Mouse (Mus musculus) MEL (cell line): ENCODE measurements around the gene Coq10a.

Experiments
- CTCF ChIP-seq, 3 experiments: IDR thresholded peaks in 2 of 3; conservative IDR thresholded peaks in 1 of 3; 2 replicates each; pipeline ENCODE4 v1.5.1; 2011 to 2012; ENCODE audit warnings: low read length in 3 of 3, low read depth in 2 of 3, mild to moderate bottlenecking in 2 of 3, improper control_type of control experiment in 1 of 3, inconsistent platforms in 1 of 3, mixed read lengths in 1 of 3, moderate library complexity in 1 of 3; ENCODE audit not compliant: control insufficient read depth in 1 of 3, insufficient read depth in 1 of 3, poor library complexity in 1 of 3, severe bottlenecking in 1 of 3
- EP300 ChIP-seq, 2 experiments: IDR thresholded peaks; 2 replicates each; pipeline ENCODE4 v1.6.1; 2011; ENCODE audit warnings: improper control_type of control experiment in 2 of 2, low read length in 2 of 2, low read depth in 1 of 2, mild to moderate bottlenecking in 1 of 2

DNA sequence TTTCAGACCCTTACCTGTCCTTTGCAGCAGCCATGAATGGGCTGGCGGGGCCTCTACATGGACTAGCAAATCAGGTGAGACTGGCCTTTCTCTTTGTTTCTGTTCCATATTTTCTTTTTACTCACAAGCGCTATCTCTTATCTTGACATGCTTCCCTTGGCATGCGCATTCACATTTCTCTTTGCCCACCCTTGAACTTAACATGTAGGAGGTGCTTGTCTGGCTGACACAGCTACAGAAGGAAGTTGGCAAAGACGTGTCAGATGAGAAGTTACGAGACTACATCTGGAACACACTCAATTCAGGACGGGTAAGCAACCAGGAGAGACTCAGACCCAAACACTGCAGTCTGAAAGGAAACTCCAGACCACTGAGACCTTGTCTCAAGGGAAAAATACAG, 9.6 kb downstream of the Coq10a start:
- no peak for TF ChIP-seq EP300 (IDR thresholded peaks at IDR 0.05; ENCODE audit: low read depth in 1 of 2, low read length in 2 of 2)
- TF ChIP-seq CTCF (IDR thresholded peaks at IDR 0.05 in 2 of 3, conservative IDR thresholded peaks at IDR 0.05 in 1 of 3; ENCODE audit: control insufficient read depth in 1 of 3, insufficient read depth in 1 of 3, low read depth in 2 of 3, low read length in 3 of 3, poor library complexity in 1 of 3, severe bottlenecking in 1 of 3) = no peak
